Mouse (Mus musculus) mesoderm, embryonic 11.5 days (tissue): ENCODE data around the gene Repin1.
"Not testable (repeated sequence)": the region's sequence is repeated elsewhere in the genome, so short reads cannot be mapped to it uniquely, and the experiment has no call there.

ENCODE experiments used
- DNase-seq: peaks from one replicate; pipeline ENCODE4 v3.0.0-alpha.2; 2012; ENCODE audit warnings: low read depth, low spot score

Gene Repin1

DNA sequence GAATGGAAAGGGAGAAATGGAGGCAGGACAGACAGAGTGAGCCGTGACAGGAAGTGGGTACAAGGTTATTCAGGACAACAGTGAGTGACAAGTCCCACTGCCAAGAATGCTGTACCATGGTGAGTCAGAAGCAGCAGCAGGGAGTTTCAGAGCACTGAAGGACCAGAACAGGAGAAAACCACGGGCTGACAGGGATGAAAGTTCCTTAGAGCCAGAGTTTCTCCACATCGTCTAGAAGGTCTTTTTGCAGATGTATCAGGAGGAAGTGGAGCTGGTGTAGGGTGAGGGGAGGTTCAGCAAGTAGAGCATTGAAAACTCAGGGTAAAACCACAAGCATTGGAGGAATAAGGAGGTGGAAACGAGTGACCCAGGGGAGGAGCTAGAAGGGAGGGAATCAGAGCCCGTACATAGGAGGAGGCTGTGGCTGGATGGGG, 14.5 kb upstream of the Repin1 start:
- no peak for DNase-seq

DNA sequence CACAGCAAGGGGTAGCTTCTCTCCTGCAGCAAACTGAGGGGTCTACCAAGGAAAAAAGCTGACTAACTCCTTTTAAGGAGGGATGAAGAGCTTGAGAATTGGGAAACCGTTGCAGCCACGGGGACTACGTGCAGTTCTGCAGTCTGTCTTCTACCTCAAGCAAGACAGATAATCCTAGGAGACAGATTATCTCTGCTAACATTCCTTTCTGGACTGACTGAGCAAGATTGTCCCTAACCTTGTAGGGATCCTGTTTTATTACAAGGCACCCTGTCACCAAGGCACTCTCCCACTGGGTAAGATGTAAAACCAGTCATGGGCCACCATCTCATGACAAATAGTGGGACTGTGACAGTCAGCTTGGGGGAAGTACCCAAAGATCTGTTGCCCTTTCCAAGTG, 12.4 kb upstream of the Repin1 start:
- no peak for DNase-seq

DNA sequence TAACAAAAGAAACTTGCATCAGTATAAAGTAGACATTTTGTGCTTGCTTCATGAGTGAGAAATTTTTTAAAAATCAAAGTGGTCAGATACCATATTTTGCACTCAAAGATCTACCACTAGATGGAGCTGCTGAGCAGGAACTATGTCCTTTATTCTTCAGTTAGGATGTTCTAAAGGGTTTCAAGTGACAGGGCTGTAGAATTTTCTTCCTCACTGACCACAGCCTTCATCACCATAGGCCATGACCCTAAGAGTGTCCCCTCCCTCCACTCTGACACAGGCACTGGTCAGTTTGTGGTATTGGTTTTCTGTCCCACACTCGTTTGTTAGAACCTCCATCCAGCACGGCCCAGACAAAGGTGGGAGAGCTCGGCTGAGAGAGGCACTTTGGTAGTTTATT, 11.6 kb upstream of the Repin1 start:
- DNase-seq: peak; percentile 67

DNA sequence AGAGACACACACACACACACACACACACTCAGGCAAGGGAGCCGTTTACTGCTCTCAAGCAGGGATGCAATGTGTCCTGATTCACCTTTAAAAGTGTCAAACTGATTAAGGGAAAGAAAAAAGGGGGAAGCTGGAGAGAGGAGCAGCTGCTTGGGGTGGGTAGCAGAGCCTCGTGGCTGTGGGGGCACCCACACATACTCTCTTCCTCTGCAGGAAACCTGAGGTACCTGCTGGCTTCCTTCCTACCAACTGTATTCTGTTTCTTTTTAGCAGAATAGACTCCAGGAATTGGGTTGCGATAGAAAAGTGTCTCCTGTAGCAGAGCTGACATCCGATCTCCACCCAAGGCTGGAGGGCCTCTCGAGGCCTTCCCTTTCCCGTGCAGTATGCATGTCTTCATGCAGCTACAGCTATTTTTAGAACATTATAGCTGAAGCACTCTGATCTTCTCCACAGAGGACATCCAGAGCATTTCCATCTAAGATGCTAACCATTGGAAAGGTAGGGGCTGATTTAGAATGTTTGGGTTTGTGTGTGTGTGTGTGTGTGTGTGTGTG, 4.4 kb upstream of the Repin1 start, which contains the start of gene Gm45021:
Gene Gm45021 (plus strand): TSS at position 417 of the 557 bp plus-strand sequence.
- DNase-seq: no peak

DNA sequence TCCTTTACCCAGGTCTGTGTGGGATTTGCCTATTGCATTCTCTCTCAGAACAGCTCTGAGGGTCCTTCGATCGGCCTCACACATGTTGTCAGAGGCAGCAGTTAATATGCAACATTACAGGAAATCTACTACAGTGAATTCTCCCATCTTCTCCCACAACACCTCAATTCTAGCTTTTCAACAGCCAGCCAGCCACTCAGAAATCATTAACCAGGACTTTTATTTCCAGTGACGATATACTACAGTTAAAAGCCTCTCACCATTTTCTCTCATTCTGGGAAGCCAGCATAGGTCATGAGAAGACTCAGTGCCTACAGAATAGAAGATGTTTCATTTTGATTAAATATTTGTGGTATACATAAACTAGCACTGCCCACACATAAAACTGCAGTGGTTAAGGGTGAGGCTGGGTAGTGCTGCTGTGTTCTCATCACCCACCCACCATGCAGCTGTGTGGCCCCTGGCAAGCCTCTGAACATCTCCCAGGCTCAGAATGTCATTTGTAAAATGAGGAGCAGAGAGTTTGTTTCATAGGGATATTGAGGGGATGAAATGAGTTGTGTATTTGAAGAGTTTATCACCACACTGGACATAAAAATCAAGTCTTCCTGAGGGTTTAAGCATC, 2.4 kb upstream of the Repin1 start:
- no peak for DNase-seq

DNA sequence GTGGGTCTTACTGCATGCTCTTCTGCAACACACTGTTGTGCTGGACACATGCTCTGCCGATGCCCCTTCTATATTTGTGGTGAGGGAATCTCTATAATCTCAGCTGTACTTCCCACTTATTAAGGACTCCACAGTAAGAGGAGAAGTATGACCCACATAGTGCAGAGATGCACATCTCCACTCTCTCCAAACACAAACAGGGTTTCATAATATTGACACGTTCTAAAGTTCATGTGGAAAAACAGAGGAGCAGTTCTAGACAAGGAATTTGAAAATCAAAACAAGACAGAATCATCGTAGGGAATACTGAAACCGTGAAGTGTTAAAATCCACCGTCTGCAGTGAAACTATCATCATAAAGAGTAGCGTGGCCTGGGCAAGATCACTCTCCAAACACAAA, 1.8 kb upstream of the Repin1 start:
- DNase-seq: no peak

DNA sequence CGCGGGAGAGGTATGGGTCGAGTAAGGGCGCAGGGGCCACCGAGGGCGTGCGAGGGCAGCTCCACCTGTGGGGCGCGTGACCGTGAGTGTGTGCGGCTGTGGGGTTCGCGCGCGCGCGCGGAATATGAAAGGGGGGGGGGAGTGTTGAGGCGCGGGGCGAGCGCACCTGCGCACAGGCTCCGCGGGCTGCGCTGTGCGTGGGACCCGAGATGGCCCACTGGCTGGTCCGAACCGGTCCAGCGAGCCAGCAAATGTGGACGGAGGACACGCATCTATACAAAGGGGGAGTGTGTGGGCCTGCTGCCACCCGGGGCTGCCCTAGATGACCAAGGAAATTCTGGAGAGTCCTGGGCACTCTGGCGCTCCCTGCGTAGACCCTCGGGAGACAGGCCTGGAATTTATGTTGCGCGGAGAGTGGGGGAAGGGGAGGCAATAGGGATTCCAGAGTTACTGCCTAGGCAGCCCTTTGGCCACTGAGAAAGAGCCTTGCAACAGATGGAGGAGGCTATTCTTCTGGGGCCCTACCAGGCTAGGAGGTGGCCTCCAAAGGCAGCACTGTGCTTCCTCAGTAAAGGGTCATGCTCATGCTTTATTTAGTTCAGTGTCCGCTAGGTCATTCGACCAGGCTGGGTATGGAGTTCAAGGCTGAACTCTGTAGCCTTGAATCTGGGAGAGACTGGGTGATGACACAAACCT, 508 bp downstream of the Repin1 start:
- DNase-seq: peak; percentile 79

DNA sequence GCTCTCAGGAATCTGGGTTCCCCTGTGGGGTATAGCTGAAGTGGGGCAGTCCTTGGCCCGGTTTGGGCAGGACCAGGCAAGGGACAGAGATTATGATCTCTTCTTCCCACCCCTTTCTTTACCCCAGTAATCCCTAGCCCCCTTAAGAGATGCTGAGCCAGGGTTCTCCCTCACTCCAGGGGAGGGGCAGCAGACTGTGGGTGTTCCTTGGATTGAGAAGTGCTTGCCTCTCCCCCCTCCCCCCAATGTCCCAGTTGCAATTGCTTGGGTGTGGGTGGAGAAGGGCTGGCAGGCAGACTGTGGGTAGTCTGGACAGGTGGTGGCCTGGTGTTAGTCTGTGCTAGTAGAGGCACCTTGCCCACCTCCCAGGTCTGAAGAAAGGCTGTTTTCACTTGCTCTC, 1.6 kb downstream of the Repin1 start:
- no peak for DNase-seq

DNA sequence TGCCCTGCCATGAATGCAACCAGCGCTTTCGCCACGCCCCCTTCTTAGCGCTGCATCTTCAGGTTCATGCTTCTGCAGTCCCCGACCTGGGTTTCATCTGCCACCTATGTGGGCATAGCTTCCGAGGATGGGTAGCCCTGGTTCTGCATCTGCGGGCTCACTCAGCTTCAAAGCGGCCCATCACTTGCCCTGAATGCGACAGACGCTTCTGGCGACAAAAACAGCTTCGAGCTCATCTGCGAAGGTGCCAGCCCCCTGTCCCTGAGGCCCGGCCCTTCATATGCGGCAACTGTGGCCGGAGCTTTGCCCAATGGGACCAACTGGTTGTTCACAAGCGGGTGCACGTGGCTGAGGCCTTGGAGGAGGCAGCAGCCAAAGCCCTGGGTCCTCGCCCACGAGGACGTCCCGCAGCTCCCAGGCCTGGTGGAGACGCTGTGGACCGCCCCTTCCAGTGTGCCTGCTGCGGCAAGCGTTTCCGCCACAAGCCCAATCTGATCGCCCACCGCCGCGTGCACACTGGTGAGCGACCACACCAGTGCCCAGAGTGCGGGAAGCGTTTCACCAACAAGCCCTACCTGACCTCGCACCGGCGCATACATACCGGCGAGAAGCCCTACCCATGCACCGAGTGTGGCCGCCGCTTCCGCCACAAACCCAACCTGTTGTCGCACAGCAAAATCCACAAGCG, 3.0 kb downstream of the Repin1 start:
- no peak for DNase-seq

DNA sequence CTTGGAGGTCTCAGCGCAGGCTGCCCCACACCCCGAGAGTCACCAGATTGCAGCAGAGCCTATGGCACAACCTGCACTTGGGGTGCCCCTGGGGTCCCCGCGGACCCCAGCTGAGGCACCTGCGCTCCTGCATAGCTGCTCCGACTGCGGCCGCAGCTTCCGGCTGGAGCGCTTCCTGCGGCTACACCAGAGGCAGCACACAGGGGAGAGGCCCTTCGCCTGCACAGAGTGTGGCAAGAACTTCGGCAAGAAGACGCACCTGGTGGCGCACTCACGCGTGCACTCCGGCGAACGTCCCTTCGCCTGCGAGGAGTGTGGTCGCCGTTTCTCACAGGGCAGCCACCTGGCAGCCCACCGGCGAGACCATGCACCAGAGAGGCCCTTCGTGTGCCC, 3.5 kb downstream of the Repin1 start:
- DNase-seq: no peak

DNA sequence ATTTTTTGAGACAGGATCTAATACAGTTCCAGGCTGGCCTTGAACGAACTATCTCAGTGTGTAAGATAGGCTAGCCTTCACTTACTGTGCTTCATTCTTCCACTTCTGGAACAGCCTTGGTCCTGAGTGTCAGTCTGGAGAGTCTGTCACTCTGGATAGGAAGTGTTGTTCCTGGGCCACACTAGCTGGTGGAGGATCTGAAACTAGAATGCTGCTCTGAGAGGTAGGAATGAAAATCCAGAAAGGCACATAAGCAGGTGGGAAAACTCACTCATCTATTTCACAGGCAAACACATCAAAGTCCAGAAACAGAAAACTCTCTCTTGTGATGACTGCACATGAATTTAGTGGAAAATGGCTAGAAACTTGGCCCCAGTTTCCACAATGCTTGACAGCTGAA, 6.9 kb downstream of the Repin1 start:
- no peak for DNase-seq

DNA sequence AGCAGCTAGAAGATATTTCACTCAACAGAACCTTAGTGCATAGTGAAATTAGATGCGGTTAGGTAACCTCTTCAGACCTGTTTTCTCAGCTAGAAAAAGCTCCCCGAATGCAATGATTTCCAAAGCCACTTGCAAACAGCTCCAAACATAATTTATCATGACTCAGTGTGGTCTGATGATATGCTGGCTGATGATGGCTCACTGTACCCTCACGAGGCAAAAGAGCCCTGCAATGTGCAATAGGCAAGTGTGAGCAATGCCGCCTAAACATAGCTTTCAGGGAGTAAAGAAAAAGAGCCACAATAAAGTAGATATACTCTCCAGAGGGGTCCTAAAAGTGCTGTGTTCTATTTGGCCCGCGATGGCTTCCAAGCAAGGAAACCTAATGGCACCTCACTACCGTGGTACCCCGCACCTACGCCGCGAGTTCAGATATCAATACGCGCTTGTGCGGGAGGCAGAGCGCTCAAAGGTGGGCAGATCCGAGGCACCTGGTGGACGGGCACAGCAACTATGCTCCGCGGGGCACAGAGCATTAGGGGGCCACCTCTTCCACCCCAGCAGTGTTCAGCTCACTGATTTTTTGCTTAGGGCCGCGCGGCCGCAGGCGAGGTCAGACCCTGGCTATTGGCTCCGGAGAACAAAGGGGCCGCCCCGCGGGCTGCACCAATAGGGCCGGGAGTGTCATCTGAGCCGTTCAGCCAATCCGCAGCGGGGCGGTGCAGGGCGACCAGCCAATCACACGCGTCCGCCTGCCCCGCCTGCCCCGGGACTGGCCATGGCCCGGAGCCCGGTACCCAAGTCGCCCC, 7.8 kb downstream of the Repin1 start, which contains the start of gene Zfp775:
Gene Zfp775 (plus strand): TSS at position 793 of the 809 bp plus-strand sequence.
- peak; percentile 95 for DNase-seq

DNA sequence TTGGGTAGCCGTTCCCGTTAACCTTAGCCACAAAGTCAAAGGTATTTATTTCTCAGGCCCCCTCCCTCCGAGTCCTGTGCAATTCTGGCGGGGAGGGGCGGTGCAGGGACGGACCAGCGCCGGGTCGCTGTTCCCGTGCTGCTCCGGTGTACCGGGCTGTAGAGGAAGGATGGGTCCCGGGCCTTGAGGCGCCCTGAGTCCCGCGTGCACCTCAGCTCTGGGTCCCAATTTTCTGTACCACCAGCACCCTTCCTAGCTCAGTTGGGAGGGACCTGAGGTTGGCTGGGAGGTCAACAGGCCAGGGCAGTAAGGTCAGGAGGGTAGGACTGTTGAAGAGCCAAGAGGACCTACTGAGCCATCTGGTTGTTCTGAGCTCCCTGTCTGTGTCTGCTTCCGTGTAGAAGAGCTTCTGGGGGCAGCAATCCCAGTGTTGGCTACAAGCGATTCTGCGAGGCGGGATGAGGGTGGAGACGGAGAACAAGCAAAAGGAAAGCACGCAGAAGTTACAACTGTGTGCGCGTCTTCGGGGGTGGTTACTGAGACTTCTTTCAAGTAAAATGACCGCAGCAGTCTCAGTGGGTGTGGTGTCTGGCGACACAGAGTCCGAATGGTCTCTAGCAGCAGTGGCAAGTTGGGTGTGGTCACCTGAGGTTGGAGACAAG, 8.5 kb downstream of the Repin1 start:
- peak; percentile 50 for DNase-seq

DNA sequence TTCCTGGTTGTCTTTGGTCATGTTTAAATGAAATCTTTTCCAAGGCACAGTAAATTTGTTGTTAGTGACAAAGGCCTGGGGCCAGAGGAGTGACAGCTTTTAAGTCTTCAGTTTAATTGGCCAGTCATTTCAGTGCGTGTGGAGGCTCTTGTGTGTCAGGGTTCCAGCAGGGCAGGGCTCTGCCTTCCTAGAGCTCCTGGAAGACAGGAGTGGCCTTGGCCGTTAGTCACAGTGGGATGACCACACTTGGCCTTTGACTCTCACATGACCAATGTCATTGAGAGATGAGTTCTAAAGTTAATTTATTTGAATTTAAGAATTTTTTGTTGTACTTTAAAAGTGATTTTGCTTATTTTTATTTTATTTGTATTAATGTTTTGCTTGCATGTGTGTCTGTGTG, 14.4 kb downstream of the Repin1 start:
- DNase-seq: no peak

DNA sequence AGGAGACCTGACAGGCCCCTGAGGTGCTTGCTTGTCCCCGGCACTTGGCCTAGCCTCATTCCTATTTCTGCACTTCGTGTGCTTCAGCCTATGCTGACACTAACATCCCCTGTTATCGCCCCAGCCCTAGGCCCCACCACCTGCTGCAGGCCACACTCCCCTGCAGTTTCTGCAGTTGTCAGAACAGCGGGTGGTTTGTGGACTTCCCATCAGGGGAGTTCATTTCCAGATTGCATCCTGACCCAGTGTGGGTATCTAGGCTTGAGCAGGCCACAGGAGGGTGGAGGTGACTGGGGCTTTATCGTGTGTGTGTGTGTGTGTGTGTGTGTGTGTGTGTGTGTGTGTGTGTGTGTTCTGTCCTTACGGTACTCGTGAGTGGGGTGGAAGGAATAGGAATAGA, 15.8 kb downstream of the Repin1 start:
- no peak for DNase-seq

DNA sequence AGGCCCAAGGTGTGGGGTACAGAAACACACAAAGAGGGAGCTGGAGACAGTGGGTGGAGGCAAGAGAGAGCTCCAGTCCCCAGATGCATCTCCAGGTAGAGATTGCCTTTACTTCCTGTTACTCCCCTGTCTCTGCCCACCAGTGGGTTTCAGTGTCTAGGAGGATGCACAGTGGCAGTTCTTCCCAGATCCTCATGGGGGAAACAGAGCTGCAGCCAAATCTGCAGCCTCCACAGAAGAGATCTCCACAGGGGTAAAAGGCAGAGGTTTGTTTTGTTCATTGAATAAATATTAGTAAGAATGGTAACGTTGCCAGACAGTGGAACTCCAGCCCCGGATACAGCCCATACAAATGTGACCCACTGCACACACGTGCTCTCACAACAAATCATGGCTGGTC, 17.0 kb downstream of the Repin1 start:
- no peak for DNase-seq

DNA sequence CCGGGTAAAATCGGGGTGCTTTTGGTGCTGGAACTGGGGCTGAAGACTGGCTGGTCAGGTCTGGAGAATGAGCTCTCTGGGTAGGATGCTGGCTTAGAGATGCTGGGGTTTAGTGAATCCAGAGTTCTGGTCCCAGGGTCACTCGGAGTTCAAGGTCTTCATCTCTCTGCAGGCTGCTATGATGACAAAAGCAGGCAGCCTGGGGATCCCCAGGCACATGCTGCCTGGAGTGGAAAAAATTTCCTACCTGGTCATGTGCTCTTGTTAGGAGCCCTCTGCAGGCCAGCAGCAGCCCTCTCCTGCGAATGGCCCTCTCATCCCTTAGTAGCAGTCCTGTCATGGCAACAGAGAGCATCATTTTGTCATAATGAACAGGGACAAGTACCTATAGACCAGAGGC, 19.8 kb downstream of the Repin1 start:
- no peak for DNase-seq

DNA sequence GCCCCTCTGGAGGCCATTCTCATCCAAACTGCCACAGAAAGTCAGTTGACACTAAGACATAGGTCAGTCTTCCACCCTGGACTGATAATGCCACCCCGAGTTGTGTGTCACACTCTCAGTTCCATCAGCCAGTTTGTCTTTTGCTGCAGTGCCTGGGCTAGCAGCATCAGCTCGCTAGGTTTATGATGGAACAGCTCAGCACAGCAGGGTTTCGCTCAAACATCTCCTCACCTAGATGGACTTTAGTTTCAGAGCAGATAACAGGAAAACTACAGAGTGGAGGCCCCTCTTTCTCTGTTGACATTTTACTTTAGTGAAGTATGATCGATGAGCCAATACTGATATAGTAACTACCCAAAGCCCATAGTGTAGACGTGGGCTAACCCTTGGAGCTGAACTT, 21.1 kb downstream of the Repin1 start:
- no peak for DNase-seq

DNA sequence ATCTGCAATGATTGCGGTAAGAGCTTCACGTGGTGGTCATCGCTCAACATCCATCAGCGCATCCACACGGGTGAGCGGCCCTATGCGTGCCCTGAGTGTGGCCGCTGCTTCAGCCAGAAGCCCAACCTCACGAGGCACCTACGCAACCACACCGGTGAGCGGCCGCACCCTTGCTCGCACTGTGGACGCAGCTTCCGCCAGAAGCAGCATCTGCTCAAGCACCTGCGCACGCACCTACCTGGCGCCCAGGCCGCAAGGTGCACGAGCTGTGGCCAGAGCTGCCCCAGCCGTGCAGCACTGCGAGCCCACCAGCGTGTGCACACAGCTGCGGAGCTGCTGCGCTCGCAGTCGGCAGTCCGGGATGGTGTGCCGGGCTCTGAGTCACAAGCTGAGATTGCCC, 26.3 kb downstream of the Repin1 start:
- DNase-seq: no peak

DNA sequence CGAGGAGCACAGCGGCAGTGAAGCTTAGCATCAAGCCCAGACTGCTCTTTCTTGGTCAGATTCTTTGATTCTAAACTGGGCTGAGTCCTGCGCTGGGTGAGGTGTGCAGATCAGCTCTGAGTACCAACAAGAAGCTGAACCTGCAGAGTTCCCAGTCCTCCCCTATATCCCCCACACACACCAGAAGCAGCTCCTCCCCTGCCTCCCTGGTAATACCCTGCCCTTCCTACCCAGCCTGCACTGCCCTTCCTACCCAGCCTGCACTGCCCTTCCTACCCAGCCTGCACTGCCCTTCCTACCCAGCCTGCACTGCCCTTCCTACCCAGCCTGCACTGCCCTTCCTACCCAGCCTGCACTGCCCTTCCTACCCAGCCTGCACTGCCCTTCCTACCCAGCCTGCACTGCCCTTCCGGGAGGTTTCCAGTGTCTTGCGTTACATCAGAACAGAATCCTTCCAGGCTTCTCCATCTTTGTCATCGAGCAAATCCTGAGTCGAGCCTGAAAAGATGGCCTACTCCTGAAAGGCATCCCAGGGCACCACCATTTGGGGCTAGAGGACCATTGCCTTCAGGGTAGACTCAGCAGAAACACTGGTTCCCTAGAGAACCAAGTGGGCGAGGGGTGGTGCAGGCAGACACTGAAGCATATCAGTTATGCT, 28.6 kb downstream of the Repin1 start:
- not testable (repeated sequence) for DNase-seq

DNA sequence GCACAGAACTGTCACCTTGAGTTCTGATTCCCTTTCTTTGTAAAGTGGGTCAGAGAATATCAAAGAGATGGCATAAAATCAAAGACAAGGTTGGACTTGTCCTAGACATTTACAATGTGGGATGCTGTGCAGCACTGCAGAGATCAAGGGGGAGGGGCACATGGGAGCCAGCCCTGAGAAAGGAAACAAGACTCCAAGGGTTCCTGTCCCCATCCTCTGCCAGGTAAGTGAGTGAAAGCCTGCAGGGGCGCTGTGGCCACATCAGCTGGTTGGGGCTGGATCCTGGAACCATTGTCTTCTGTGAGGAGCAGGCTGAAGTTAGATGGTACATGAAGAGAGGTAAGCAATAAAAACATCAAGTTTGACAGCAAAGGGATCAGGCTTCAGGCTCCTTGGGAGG, 29.8 kb downstream of the Repin1 start:
- DNase-seq: no peak
